Mouse (Mus musculus) cortical plate, adult 2 months (tissue): ENCODE measurements at regions not wholly inside any gene's neighbourhood (a gene's known extent, or its start where the extent isn't known, plus 50 kb on each side); places are given as distances from the start of the nearest gene placed in this dataset.

ENCODE experiments used
- CTCF ChIP-seq: fragments of 200-500 bp; IDR thresholded peaks from 2 replicates; pipeline ENCODE4 v1.5.1; 2011; ENCODE audit warnings: mild to moderate bottlenecking, control low read depth, low read length; ENCODE audit not compliant: insufficient read depth; ENCODE audit errors: extremely low read depth
- POLR2A ChIP-seq: fragments of 200-500 bp; IDR thresholded peaks from 2 replicates; pipeline ENCODE4 v1.6.1; 2011; ENCODE audit warnings: mild to moderate bottlenecking, low read length, control low read depth; ENCODE audit not compliant: insufficient read depth; ENCODE audit errors: extremely low read depth

DNA sequence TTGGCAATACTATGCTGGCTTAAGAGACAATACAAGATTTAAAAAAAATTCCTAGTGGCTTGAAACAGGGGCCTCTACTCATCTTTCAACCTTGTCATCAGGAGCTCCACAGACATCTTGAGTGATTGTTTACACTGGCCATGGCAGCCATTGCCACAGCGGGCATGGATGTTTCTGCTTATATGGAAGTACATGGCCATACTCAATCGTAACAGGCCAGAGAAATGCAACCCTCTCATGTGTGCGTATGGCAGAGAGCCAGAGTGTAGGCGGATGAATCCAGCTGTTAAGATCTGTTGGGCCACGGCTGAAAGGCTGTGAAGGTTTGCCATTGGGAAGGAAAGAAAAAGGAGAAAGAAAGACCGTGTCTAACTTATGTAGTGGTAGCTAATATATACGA, 198.9 kb downstream of the Ipmk start:
- TF ChIP-seq POLR2A (no peak), CTCF (no peak)
